Mouse (Mus musculus) embryonic fibroblast, embryonic 13.5 days (primary cell): ENCODE results near the gene Wdr75.

Source experiments
- CTCF ChIP-seq: IDR thresholded peaks from 2 replicates; pipeline ENCODE4 v1.5.1; 2011; ENCODE audit warnings: mild to moderate bottlenecking, control low read depth, low read length, moderate library complexity, borderline replicate concordance; ENCODE audit not compliant: insufficient read depth
- POLR2A ChIP-seq: IDR thresholded peaks from 2 replicates; pipeline ENCODE4 v1.6.1; 2011; ENCODE audit warnings: low read depth, mild to moderate bottlenecking, control low read depth, low read length, moderate library complexity

GRCm38 (mm10) chr1:45861162-45861561, 66.2 kb downstream of the Wdr75 start:
- no peak for TF ChIP-seq CTCF
- TF ChIP-seq POLR2A = no peak
